Mouse (Mus musculus) liver, postnatal 0 days (tissue): ENCODE data around the gene Gm10644.

Experiments
- CTCF ChIP-seq: sonication (generic); IDR thresholded peaks from 2 replicates; pipeline ENCODE4 v1.5.1; 2016; ENCODE audit warnings: antibody characterized with exemption, low read depth
- EP300 ChIP-seq: IDR thresholded peaks from 2 replicates; pipeline ENCODE4 v1.6.1; 2016; ENCODE audit warnings: antibody characterized with exemption, low read depth, mild to moderate bottlenecking

DNA sequence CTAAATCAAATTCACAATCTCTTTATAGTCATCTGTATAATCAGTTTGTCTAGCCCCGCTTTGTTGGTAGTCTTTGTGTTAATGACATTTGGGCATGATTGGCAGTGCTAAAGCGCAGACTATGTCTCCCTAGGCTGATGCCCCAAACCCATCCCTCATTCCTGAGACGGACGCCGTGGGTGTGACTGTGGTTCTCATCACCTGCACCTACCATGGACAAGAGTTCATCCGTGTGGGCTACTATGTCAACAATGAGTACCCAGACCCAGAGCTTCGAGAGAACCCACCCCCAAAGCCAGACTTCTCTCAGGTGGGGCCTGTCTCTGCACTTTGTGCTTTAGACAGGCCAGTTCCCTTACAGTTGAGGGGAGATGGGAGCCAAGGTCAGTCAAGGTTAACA is 12.7 kb upstream of the Gm10644 start:
- TF ChIP-seq CTCF: no peak
- no peak for TF ChIP-seq EP300
